Mouse (Mus musculus): Measurements from ENCODE around the gene Smpd3. TPM values are rescaled to one million over a fixed set of nuclear protein-coding genes. Genes with fewer than 3 reads are reported as not detected.

The Smpd3 gene
- polyA plus RNA-seq, 1 experiment from 2014 or later = 17.3 TPM

DNA sequence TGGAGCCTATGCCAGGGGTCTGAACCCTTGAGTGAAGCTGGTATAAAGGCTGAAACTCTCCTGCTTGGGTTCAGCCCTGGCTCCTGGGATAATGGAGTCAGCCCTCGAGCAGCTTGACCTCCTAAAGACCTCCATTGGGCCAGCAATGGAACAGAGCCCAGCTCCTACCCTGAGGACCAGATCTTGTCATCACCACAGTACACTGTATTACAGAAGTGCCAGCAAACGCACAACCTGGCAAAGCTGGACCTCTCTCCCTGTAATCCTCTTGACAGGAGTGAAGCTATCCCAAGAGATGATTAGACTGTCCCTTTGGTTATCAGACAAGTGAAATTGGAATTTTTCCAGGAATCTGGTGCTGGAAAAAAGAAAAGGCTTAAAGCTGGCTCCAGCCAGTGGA is 13.3 kb upstream of the Smpd3 start:
- Histone ChIP-seq H3K36me3 (no peaks in the 10 kb centered on the region), H3K9ac (no peak overlapping the region), H3K4me1 (no peaks in the 10 kb centered on the region), H3K9me3 (no peaks in the 10 kb centered on the region), H3K4me3 (replicated peaks) (no peak overlapping the region), H3K4me2 (no peak overlapping the region), H3K27me3 (replicated peaks) (no peaks in the 10 kb centered on the region), H3K27ac (no peak overlapping the region)
- ATAC-seq (ENCODE audit: insufficient read depth, low FRiP score, low read depth) = no peak
- WGBS = 61% methylated on average over 2 of the region's 2 CpGs

GRCm38 (mm10) chr8:106349398-106349797 is 11.6 kb upstream of the Smpd3 start:
- H3K9me3 ChIP-seq = no peaks in the 10 kb centered on the region
- 57% methylated on average over 11 of the region's 11 CpGs for WGBS

GRCm38 (mm10) chr8:106346123-106346522 is 8.3 kb upstream of the Smpd3 start:
- H3K27ac ChIP-seq = no peak overlapping the region

More at GRCm38 (mm10) chr8:106349398-106349797, 11.6 kb upstream of the Smpd3 start:
- no peak for ATAC-seq (ENCODE audit: insufficient read depth, low FRiP score, low read depth)
- H3K4me3 ChIP-seq (replicated peaks) = no peak overlapping the region
- H3K4me1 ChIP-seq = no peaks in the 10 kb centered on the region
- H3K27me3 ChIP-seq (replicated peaks) = no peaks in the 10 kb centered on the region
- no peak overlapping the region for H3K27ac ChIP-seq
- no peak overlapping the region for H3K4me2 ChIP-seq
- H3K36me3 ChIP-seq = no peaks in the 10 kb centered on the region
- no peak overlapping the region for H3K9ac ChIP-seq

DNA sequence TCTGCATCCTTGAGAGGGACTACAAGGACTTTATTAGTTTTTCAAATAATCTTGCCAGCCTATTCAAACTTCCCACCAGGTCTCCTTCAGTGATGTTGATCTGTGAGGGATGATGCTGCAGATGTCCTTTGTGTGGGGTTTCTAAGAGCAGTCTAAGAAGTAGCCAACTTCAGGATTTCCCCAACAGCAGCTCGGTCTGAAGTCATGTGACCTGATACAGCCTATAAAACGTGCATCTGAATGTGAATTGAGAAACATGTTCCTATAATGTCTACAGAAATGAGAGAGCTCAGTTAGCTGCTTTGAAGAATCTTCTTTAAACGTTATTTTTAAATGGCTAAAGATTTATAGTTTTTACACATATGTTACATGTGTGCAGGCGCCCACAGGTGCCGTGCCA is 5.7 kb upstream of the Smpd3 start:
- Histone ChIP-seq H3K9me3 (no peaks in the 10 kb centered on the region), H3K27ac (no peak overlapping the region), H3K36me3 (no peaks in the 10 kb centered on the region), H3K9ac (no peak overlapping the region), H3K27me3 (replicated peaks) (no peaks in the 10 kb centered on the region), H3K4me1 (no peaks in the 10 kb centered on the region), H3K4me3 (replicated peaks) (no peak overlapping the region), H3K4me2 (no peak overlapping the region)
- no peak for ATAC-seq (ENCODE audit: insufficient read depth, low FRiP score, low read depth)
- WGBS = 64% methylated on average over 5 of the region's 5 CpGs

More at GRCm38 (mm10) chr8:106346123-106346522, 8.3 kb upstream of the Smpd3 start:
- WGBS = 66% methylated on average over 6 of the region's 6 CpGs
- no peak for ATAC-seq (ENCODE audit: insufficient read depth, low FRiP score, low read depth)
- H3K36me3 ChIP-seq = no peaks in the 10 kb centered on the region
- no peaks in the 10 kb centered on the region for H3K4me1 ChIP-seq
- no peaks in the 10 kb centered on the region for H3K27me3 ChIP-seq (replicated peaks)
- H3K9me3 ChIP-seq = no peaks in the 10 kb centered on the region
- H3K9ac ChIP-seq = no peak overlapping the region
- H3K4me3 ChIP-seq (replicated peaks) = no peak overlapping the region
- no peak overlapping the region for H3K4me2 ChIP-seq

DNA sequence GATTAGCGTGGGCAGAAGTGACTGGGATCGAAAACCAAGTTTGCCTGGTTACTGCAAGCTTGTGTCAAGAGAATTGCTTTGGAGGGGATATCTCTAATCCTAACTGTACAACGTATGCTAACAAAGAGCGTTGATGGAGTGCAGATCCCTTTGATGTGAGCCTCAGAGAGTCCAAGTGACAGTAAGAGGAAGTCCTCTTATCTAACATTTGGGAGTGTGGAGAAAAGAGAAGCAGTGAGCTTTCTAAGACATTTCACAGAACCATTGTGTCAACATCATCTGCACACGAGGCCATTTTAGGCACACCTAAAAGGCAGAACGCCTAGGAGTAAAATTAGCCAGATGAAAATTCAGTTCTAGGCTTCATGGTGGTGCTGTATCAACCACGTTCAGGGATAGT is 5.0 kb upstream of the Smpd3 start:
- Histone ChIP-seq H3K27me3 (replicated peaks) (no peaks in the 10 kb centered on the region), H3K4me3 (replicated peaks) (no peak overlapping the region), H3K36me3 (no peaks in the 10 kb centered on the region), H3K9ac (no peak overlapping the region), H3K4me2 (no peak overlapping the region), H3K4me1 (no peaks in the 10 kb centered on the region), H3K27ac (no peak overlapping the region), H3K9me3 (no peaks in the 10 kb centered on the region)
- no peak for ATAC-seq (ENCODE audit: insufficient read depth, low FRiP score, low read depth)
- WGBS = 37% methylated on average over 7 of the region's 7 CpGs

DNA sequence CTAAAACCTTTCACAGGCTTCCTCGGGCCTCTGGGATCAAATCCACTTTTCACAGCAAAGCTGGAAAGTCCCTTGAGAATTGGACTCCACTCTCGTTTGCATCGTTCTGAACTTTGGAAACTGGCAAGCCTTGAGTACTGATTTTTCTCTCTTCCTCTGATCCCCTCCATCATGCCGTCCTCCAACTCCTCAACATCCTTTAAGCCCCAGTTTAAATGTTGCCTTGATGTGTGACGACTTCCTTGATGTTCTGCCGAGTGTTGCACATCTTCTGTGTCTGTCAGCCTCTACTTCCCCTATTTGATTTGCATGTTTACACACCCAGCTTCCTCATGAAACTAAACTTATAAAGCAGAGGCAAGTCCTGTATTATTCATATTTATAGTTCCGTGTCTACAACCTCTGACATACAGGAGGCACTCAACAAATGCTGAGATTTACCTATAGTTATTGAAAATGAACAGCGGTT is 987 bp upstream of the Smpd3 start:
- no peak overlapping the region; the same call in 1 of the 2 replicates for H3K27ac ChIP-seq
- H3K9me3 ChIP-seq = no peaks in the 10 kb centered on the region
- peaks cover 23% of the 10 kb centered on the region for H3K27me3 ChIP-seq (replicated peaks)
- no peak for ATAC-seq (ENCODE audit: insufficient read depth, low FRiP score, low read depth)
- peak overlapping the region; percentile 79 for H3K4me2 ChIP-seq
- no peaks in the 10 kb centered on the region for H3K36me3 ChIP-seq
- H3K9ac ChIP-seq = no peak overlapping the region
- peak overlapping the region; percentile 60 for H3K4me3 ChIP-seq (replicated peaks)
- WGBS = 29% methylated on average over 8 of the region's 8 CpGs
- H3K4me1 ChIP-seq = peaks cover 12% of the 10 kb centered on the region; the same call in 1 of the 2 replicates

DNA sequence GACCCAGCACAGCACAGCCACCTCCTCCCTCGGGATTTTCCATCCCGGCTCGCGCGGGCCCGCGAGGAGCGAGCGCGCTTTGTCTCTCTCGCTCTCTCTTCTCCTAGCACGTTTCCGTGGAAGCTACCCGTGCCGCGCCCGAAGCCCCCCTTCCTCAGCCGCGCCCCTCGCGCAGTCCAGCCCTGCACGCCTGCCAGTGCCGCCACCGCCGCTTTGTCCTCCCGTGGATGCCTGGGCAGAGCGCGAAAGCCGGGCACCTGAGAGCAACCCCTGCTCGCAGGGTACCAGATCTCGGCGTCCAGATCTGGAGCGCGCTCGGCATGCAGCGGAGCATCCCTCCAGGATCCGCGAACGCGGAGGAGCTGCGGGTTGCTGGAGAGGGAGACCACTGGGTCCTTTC is 1.2 kb downstream of the Smpd3 start:
- H3K4me2 ChIP-seq = peak overlapping the region; percentile 79

DNA sequence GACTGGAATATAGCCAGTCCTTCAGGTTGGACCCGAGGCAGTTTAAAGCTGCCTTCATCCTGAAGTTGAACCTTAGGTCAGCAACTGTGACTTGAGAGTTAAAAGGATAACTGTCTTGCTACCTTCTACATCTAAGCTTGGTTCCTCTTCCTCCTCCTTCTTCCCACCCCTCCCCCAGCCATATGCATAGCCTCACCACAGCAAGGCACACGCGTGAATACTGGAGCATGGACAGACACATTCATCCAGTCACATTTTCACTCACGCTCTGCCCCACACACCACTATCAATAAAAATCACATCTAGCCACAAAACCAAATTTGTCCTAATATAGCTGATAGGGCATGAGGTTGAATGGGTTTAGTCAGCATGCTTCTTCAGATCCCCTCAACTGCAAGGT is 1.8 kb downstream of the Smpd3 start:
- no peaks in the 10 kb centered on the region for H3K9me3 ChIP-seq
- H3K36me3 ChIP-seq = no peaks in the 10 kb centered on the region
- no peak overlapping the region for H3K9ac ChIP-seq
- WGBS = 75% methylated on average over 4 of the region's 4 CpGs
- no peak overlapping the region for H3K27ac ChIP-seq
- peaks cover 23% of the 10 kb centered on the region for H3K27me3 ChIP-seq (replicated peaks)
- peak overlapping the region; percentile 79 for H3K4me2 ChIP-seq
- no peak for ATAC-seq (ENCODE audit: insufficient read depth, low FRiP score, low read depth)
- peak overlapping the region; percentile 45; the same call in 1 of the 2 replicates for H3K4me3 ChIP-seq (replicated peaks)
- H3K4me1 ChIP-seq = peaks cover 12% of the 10 kb centered on the region; the same call in 1 of the 2 replicates

More for the DNA sequence above, 1.2 kb downstream of the Smpd3 start:
- peaks cover 12% of the 10 kb centered on the region; the same call in 1 of the 2 replicates for H3K4me1 ChIP-seq
- H3K36me3 ChIP-seq = no peaks in the 10 kb centered on the region
- no peak overlapping the region for H3K27ac ChIP-seq
- peak overlapping the region; percentile 45 for H3K4me3 ChIP-seq (replicated peaks)
- 4% methylated on average over 41 of the region's 41 CpGs for WGBS
- H3K9ac ChIP-seq = no peak overlapping the region
- peaks cover 23% of the 10 kb centered on the region for H3K27me3 ChIP-seq (replicated peaks)
- no peaks in the 10 kb centered on the region for H3K9me3 ChIP-seq
- no peak for ATAC-seq (ENCODE audit: insufficient read depth, low FRiP score, low read depth)

GRCm38 (mm10) chr8:106335196-106335595 is 2.6 kb downstream of the Smpd3 start:
- Histone ChIP-seq H3K4me1 (peaks cover 12% of the 10 kb centered on the region; the same call in 1 of the 2 replicates), H3K9me3 (no peaks in the 10 kb centered on the region), H3K27me3 (replicated peaks) (peaks cover 23% of the 10 kb centered on the region), H3K4me3 (replicated peaks) (no peak overlapping the region), H3K4me2 (no peak overlapping the region), H3K36me3 (no peaks in the 10 kb centered on the region), H3K27ac (no peak overlapping the region), H3K9ac (no peak overlapping the region)
- ATAC-seq (ENCODE audit: insufficient read depth, low FRiP score, low read depth) = no peak
- 46% methylated on average over 4 of the region's 4 CpGs for WGBS

DNA sequence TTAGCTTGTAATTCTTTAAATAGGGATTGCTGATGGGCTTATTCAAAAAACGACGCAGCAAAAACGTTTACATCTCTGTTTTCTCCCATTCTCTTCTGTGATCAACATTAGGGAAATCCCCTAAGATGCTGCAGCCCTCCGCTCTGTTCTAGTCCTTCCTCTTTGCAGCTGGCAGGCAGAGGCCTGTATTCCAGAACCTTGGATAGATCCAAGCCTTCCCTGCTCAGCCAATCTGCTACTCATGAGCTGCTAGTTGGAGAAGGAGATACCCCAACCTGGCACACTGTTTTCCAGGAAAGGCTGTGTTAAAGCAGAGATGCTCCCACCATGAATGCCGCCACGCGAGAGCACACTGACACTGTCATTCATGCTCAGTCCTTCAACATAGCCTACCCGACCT is 4.4 kb downstream of the Smpd3 start:
- Histone ChIP-seq H3K9ac (no peak overlapping the region), H3K36me3 (no peaks in the 10 kb centered on the region)

GRCm38 (mm10) chr8:106332498-106332897 is 5.3 kb downstream of the Smpd3 start:
- Histone ChIP-seq H3K4me1 (peaks cover 10% of the 10 kb centered on the region; the same call in 1 of the 2 replicates), H3K27me3 (replicated peaks) (peaks cover 23% of the 10 kb centered on the region), H3K4me2 (no peak overlapping the region), H3K36me3 (no peaks in the 10 kb centered on the region), H3K9ac (no peak overlapping the region), H3K4me3 (replicated peaks) (no peak overlapping the region), H3K27ac (no peak overlapping the region), H3K9me3 (no peaks in the 10 kb centered on the region)
- 59% methylated on average over 4 of the region's 4 CpGs for WGBS
- ATAC-seq (ENCODE audit: insufficient read depth, low FRiP score, low read depth) = no peak

More for the DNA sequence above, 4.4 kb downstream of the Smpd3 start:
- Histone ChIP-seq H3K4me2 (no peak overlapping the region), H3K4me3 (replicated peaks) (no peak overlapping the region), H3K4me1 (peaks cover 12% of the 10 kb centered on the region; the same call in 1 of the 2 replicates), H3K27ac (no peak overlapping the region), H3K27me3 (replicated peaks) (peaks cover 23% of the 10 kb centered on the region), H3K9me3 (no peaks in the 10 kb centered on the region)
- WGBS = 41% methylated on average over 8 of the region's 8 CpGs
- ATAC-seq (ENCODE audit: insufficient read depth, low FRiP score, low read depth) = no peak

DNA sequence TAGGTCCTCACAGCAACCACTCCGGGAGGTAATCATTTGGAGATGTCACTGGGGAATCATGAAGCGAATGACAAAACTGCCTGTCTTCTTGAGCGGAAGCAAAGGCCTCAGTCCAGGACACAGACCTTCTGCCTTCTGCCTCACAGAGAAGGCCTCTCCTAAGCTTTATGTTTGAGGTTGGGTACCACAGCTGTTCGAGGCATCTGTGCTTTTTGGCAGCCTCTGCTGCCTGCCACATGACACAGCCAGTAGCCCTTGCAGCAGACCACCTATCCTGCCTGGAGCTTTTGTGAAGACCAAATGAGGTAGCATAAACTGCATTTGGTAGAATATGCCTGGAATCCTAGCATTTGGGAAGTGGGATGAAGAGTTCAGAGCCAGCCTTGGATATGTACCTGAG is 11.2 kb downstream of the Smpd3 start:
- H3K9ac ChIP-seq = no peak overlapping the region
- H3K27me3 ChIP-seq (replicated peaks) = no peaks in the 10 kb centered on the region
- no peaks in the 10 kb centered on the region for H3K4me1 ChIP-seq
- H3K4me3 ChIP-seq (replicated peaks) = no peak overlapping the region
- no peak for ATAC-seq (ENCODE audit: insufficient read depth, low FRiP score, low read depth)
- no peaks in the 10 kb centered on the region for H3K36me3 ChIP-seq
- no peak overlapping the region for H3K27ac ChIP-seq
- no peaks in the 10 kb centered on the region for H3K9me3 ChIP-seq
- no peak overlapping the region for H3K4me2 ChIP-seq
- WGBS = 70% methylated on average over 4 of the region's 4 CpGs

DNA sequence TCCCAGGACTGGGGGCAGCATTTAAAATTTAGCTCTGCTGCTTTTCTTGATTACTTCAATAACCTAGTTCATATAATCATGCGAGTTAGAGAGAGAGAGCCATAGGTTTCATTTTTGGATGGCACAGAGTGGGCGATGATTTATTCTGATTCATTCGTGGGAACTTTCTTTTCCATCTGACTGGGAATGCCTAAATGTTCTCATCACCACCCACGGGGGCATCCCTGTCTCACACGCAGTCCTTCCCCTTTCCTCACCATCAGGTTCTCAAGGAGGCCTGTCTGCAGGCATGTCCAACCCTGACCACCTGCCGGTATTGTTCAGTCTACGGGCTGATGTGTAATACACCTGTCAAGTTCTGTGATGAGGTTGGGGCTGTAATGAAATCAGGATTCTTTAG is 16.4 kb downstream of the Smpd3 start:
- no peak for ATAC-seq (ENCODE audit: insufficient read depth, low FRiP score, low read depth)
- H3K4me2 ChIP-seq = no peak overlapping the region
- no peak overlapping the region for H3K27ac ChIP-seq
- no peaks in the 10 kb centered on the region for H3K4me1 ChIP-seq
- no peaks in the 10 kb centered on the region for H3K27me3 ChIP-seq (replicated peaks)
- no peak overlapping the region for H3K4me3 ChIP-seq (replicated peaks)
- H3K9ac ChIP-seq = no peak overlapping the region
- WGBS = 83% methylated on average over 7 of the region's 7 CpGs
- no peaks in the 10 kb centered on the region for H3K36me3 ChIP-seq
- H3K9me3 ChIP-seq = no peaks in the 10 kb centered on the region
